Mouse (Mus musculus) MEL (cell line): ENCODE data around the gene Slc17a6.

ENCODE experiments used
- CTCF ChIP-seq, 3 experiments: IDR thresholded peaks in 2 of 3; conservative IDR thresholded peaks in 1 of 3; 2 replicates each; pipeline ENCODE4 v1.5.1; 2011 to 2012; ENCODE audit warnings: low read length in 3 of 3, low read depth in 2 of 3, mild to moderate bottlenecking in 2 of 3, improper control_type of control experiment in 1 of 3, inconsistent platforms in 1 of 3, mixed read lengths in 1 of 3, moderate library complexity in 1 of 3; ENCODE audit not compliant: control insufficient read depth in 1 of 3, insufficient read depth in 1 of 3, poor library complexity in 1 of 3, severe bottlenecking in 1 of 3
- ZKSCAN1 ChIP-seq: IDR thresholded peaks from 2 replicates; pipeline ENCODE4 v1.6.1; 2012; ENCODE audit warnings: low read depth, mild to moderate bottlenecking, inconsistent platforms, low read length, improper control_type of control experiment, moderate library complexity

- no peak for TF ChIP-seq ZKSCAN1
- no peak for TF ChIP-seq CTCF (IDR thresholded peaks at IDR 0.05 in 2 of 3, conservative IDR thresholded peaks at IDR 0.05 in 1 of 3; ENCODE audit: control insufficient read depth in 1 of 3, insufficient read depth in 1 of 3, low read depth in 2 of 3, low read length in 3 of 3, poor library complexity in 1 of 3, severe bottlenecking in 1 of 3)
Measured at GRCm38 (mm10) chr7:51715771-51716170, 94.0 kb downstream of the Slc17a6 start.
